Mouse (Mus musculus) heart, postnatal 0 days (tissue): ENCODE data around the gene Mtfr2.

Experiments
- CTCF ChIP-seq: IDR thresholded peaks from 2 replicates; pipeline ENCODE4 v1.5.1; 2016; ENCODE audit warnings: antibody characterized with exemption, control low read depth, low read depth
- EP300 ChIP-seq: IDR thresholded peaks from 2 replicates; pipeline ENCODE4 v1.6.1; 2016; ENCODE audit warnings: antibody characterized with exemption, low read depth

- no peak for TF ChIP-seq CTCF
- no peak for TF ChIP-seq EP300
Observed at GRCm38 (mm10) chr10:20310969-20311769, 36.4 kb upstream of the Mtfr2 start.
